Mouse (Mus musculus) colon, adult 2 months (tissue): ENCODE results near the gene Gtsf1. TPM values are rescaled to one million over a fixed set of nuclear protein-coding genes. Genes with fewer than 3 reads are reported as not detected.

Experiments
- polyA plus RNA-seq: library from polyadenylated mRNA; depleted of rRNA; stranded (reverse); fragments of >200 nt; gene quantifications from 2 replicates; pipeline ENCODE4 v1.2.3, GENCODE M21; 2012; rRNA removed

Gtsf1 gene
- polyA plus RNA-seq = not detected in 2 replicates

DNA sequence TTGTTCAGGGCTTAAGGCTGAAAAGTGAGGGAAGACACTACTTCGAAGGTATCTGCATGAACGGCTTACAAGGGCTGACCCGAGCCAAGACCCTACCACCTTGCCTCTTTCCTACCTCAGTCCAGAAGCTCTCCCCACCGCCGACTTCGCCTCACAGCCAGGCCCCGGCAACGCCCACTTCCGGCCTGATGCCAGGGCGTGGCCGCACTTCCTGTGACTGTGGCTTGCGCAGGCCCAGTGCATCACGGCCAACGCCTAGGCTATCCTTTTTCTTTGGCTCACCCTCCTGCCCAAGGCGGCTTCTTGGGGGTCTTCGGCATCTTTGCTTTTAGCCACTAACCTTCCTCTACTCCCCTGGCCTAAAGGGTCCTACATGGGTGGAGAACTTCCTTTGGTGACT, at the start of gene Gtsf1:
Gene Gtsf1, minus strand, starts transcription at position 230 of the 400 bp plus-strand sequence.

GRCm38 (mm10) chr15:103453551-103454218, 23.4 kb upstream of the Gtsf1 start, which contains the start of gene Nckap1l:
TSS of gene Nckap1l (plus strand) at chr15:103453794.

DNA sequence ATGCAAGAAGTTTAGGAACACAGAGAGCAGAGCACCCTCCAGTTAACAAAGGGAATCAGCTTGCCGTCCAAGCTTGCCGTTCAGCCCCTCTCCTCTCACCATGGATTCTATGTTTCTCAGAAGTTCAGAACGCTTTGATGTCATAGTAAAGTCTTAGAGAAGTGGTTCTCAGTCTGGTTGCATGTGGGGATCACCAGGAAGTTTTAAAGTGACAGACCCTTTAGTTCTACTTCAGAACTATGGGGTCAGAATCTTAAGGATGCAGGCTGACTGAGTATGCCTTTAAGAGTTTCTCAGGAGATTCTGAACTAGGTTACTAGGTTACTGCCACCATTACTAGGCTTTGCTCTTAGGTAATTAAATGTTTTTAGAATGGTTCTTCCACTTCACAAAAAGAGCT, 18.1 kb upstream of the Gtsf1 start, which contains the start of gene Gtsf2:
Gene Gtsf2, minus strand, starts transcription at position 101 of the 400 bp plus-strand sequence.

GRCm38 (mm10) chr15:103366376-103367149, 63.7 kb downstream of the Gtsf1 start, which contains the start of gene Itga5:
TSS of gene Itga5 (minus strand) at chr15:103366763.

Other genes with a start within 250 kb of the Gtsf1 start
- gene Cbx5, start 190.7 kb downstream of the Gtsf1 start, polyA plus RNA-seq = 4.0 and 6.1 TPM in 2 replicates
- gene Hnrnpa1, start 190.0 kb downstream of the Gtsf1 start, polyA plus RNA-seq = 27.9 and 34.6 TPM in 2 replicates
- 0.53 and 1.0 TPM in 2 replicates for gene Nfe2, start 172.1 kb downstream of the Gtsf1 start, polyA plus RNA-seq
- 65.9 and 72.6 TPM in 2 replicates for gene Copz1, start 157.8 kb downstream of the Gtsf1 start, polyA plus RNA-seq
- gene Gpr84, start 119.9 kb downstream of the Gtsf1 start, polyA plus RNA-seq = 0.08 TPM in 1 of 2 replicates, not detected in the other
- 11.3 and 13.0 TPM in 2 replicates for gene Zfp385a, start 90.4 kb downstream of the Gtsf1 start, polyA plus RNA-seq
- gene Itga5, start 63.7 kb downstream of the Gtsf1 start, polyA plus RNA-seq = 43.2 and 54.4 TPM in 2 replicates
- gene Gtsf2, start 18.0 kb upstream of the Gtsf1 start, polyA plus RNA-seq = not detected in 2 replicates
- gene Nckap1l, start 23.3 kb upstream of the Gtsf1 start, polyA plus RNA-seq = 3.6 and 3.9 TPM in 2 replicates
- gene Pde1b, start 72.6 kb upstream of the Gtsf1 start, polyA plus RNA-seq = 10.5 and 11.4 TPM in 2 replicates
- 3.0 and 5.3 TPM in 2 replicates for gene Ppp1r1a, start 107.5 kb upstream of the Gtsf1 start, polyA plus RNA-seq
- 0.93 and 1.3 TPM in 2 replicates for gene Glycam1, start 134.6 kb upstream of the Gtsf1 start, polyA plus RNA-seq